Mouse (Mus musculus): Measurements from ENCODE around the gene Gal3st2.
"Not testable (repeated sequence)": the region's sequence is repeated elsewhere in the genome, so short reads cannot be mapped to it uniquely, and the experiment has no call there.

The Gal3st2 gene

GRCm38 (mm10) chr1:93871594-93872105 lies 10.5 kb downstream of the Gal3st2 start:
- DNase-seq = not testable (repeated sequence)

- not testable (repeated sequence) for DNase-seq
These were observed 13.3 kb downstream of the Gal3st2 start for GRCm38 (mm10) chr1:93874405-93874804.

GRCm38 (mm10) chr1:93881778-93882177 lies 20.7 kb downstream of the Gal3st2 start:
- not testable (repeated sequence) for DNase-seq

GRCm38 (mm10) chr1:93890936-93891335 lies 29.8 kb downstream of the Gal3st2 start:
- not testable (repeated sequence) for DNase-seq

- DNase-seq = not testable (repeated sequence)
These were observed 36.3 kb downstream of the Gal3st2 start for GRCm38 (mm10) chr1:93897395-93897794.

- not testable (repeated sequence) for DNase-seq
These were observed 40.2 kb downstream of the Gal3st2 start for GRCm38 (mm10) chr1:93901291-93901690.

GRCm38 (mm10) chr1:93906690-93907089 lies 45.6 kb downstream of the Gal3st2 start:
- DNase-seq = not testable (repeated sequence)

- DNase-seq = not testable (repeated sequence)
These were observed 48.0 kb downstream of the Gal3st2 start for GRCm38 (mm10) chr1:93908977-93909586.

- DNase-seq = not testable (repeated sequence)
These were observed 50.8 kb downstream of the Gal3st2 start for GRCm38 (mm10) chr1:93911877-93912276.

- DNase-seq = not testable (repeated sequence)
These were observed 56.1 kb downstream of the Gal3st2 start for GRCm38 (mm10) chr1:93917160-93917559.

- not testable (repeated sequence) for DNase-seq
These were observed 56.9 kb downstream of the Gal3st2 start, which contains the start of gene Gal3st2b for GRCm38 (mm10) chr1:93918011-93918410. TSS of gene Gal3st2b (plus strand) at chr1:93918311.

- not testable (repeated sequence) for DNase-seq
These were observed 57.7 kb downstream of the Gal3st2 start for GRCm38 (mm10) chr1:93918775-93919174.

GRCm38 (mm10) chr1:93919321-93919720 lies 58.2 kb downstream of the Gal3st2 start:
- not testable (repeated sequence) for DNase-seq

GRCm38 (mm10) chr1:93922609-93923008 lies 61.5 kb downstream of the Gal3st2 start:
- not testable (repeated sequence) for DNase-seq

GRCm38 (mm10) chr1:93923098-93923497 lies 62.0 kb downstream of the Gal3st2 start:
- not testable (repeated sequence) for DNase-seq

Data from cerebellum, postnatal 36 days (tissue).